Mouse (Mus musculus) gastrocnemius, postnatal 36 days (tissue): Measurements from ENCODE around the gene Camk2b. TPM values are rescaled to one million over a fixed set of nuclear protein-coding genes. Genes with fewer than 3 reads are reported as not detected.
"Not testable (repeated sequence)": the region's sequence is repeated elsewhere in the genome, so short reads cannot be mapped to it uniquely, and the experiment has no call there.

ENCODE experiments used
- DNase-seq, 2 experiments: peaks; one replicate each; pipeline ENCODE4 v3.0.0; 2022
- intact Hi-C: fragments of 180-260 bp; cut with DNase I; formaldehyde crosslinking; loops from one replicate; pipeline ENCODE4 v1.15.1; 2025
- total RNA-seq, 2 experiments: library from RNA; stranded (reverse); gene quantifications; 2 replicates each; pipeline ENCODE4 v1.2.3; 2021

The Camk2b gene
- total RNA-seq, 2 experiments from 2014 or later = 95.5 to 115 TPM

DNA sequence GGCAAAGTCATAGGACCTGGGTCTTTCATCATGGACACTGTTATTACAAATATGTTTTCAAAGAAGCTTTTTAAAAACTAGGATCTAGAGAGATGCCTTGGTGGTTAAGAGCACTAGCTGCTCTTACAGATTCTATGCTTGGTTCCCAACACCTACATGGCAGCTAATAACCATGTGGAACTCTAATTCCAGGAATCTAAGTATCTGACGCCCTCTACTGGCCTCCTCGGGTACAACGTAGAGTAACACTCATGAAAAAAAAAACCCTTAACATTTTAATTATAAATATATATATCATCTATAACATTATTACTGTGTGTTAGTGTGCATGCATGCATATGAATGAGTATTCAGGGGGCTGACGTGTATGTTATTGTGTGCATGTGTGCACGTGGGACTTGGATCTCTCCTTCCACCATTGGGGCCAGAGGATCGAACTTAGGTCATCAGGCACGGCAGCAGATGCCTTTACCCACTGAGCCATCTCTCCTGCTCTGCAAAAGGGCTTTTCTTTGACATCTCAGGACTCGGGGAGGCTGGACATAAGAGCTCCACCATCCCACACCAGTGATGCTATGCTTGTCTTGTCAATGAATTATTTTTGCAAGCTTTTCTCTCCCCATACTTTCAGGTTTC, 112.9 kb downstream of the Camk2b start:
- intact Hi-C loops = loop anchor here (5.0 kb wide), 1 partner anchor 36 kb away; no protein-coding TSS in a partner anchor
- no peak for DNase-seq

- no peak for DNase-seq
These were observed 113.7 kb downstream of the Camk2b start for GRCm38 (mm10) chr11:5952501-5952900.

GRCm38 (mm10) chr11:5949586-5950352, 116.4 kb downstream of the Camk2b start, which contains the start of gene Gck:
Gene Gck, minus strand, starts transcription at chr11:5950081.
- intact Hi-C loops = loop anchor here (5.0 kb wide), 1 partner anchor 32 kb away; no protein-coding TSS in a partner anchor
- DNase-seq = no peak

More at GRCm38 (mm10) chr11:5952501-5952900, 113.7 kb downstream of the Camk2b start:
- intact Hi-C loops = loop anchor here (5.0 kb wide), 1 partner anchor 35 kb away; no protein-coding TSS in a partner anchor

- intact Hi-C loops = no loop called here
- DNase-seq = no peak
These were observed 117.5 kb downstream of the Camk2b start for GRCm38 (mm10) chr11:5948546-5949250.

DNA sequence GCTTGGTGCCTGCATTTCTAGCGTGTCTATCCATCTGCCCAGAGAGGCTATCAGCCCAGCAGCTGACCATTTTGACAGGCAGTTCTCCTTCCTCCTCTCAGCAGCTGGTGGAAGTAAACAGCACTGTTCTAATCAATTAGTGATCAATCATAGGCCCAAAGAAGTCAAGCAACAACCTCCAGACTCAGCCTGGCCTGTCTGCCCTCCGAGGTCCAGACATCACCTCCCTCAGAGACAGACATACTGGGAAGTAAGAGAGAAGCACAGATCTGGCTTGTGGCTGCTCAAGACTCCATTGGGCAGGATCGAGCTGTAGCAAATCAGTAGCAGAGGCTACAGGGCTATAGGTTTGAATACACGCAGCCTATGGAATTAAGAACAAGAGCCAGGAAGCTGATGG, 118.4 kb downstream of the Camk2b start:
- intact Hi-C loops = no loop called here
- DNase-seq = no peak

DNA sequence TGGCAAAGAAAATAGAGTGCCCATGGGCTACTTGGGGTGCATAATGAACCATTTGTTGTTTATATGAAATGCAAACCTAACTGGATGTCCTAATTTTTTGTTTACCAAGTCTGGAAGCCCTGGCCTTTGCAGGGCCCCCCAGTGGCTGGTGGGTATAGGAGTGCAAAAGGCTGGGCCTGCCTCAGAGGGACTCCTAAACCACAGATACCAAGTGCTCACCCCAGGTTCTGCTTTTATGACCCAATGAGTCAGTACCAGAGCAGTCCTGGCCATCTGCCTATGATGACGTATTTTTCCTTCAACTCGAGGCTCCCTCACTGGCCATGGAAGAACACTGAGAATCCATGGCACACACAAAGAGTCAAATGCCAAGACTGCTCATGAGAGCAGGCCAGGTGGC, 121.1 kb downstream of the Camk2b start:
- no peak for DNase-seq
- intact Hi-C loops = no loop called here

DNA sequence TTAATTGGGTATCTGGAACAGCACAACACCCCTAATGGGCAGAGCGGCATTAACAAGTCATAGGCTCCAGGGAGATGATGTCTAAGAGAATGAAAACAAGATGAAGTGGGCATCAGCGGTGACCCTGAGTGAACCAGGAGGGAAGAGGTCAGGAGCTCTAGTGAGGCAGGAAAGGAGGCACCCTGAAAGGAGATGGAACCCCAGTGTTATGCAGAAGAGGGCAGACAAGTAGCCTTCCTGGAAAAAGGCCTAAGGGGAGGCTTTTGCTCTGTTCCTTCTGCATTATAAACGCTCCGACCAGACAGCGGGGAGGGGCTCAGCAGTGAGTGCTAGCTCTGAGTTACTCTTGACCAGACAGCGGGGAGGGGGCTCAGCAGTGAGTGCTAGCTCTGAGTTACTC, 123.2 kb downstream of the Camk2b start:
- intact Hi-C loops = no loop called here
- DNase-seq = no peak

GRCm38 (mm10) chr11:5934531-5934930, 131.6 kb downstream of the Camk2b start:
- intact Hi-C loops = not testable (repeated sequence)

GRCm38 (mm10) chr11:5931947-5932346, 134.2 kb downstream of the Camk2b start:
- intact Hi-C loops, DNase-seq: not testable (repeated sequence)

More at GRCm38 (mm10) chr11:5934531-5934930, 131.6 kb downstream of the Camk2b start:
- DNase-seq = not testable (repeated sequence)

DNA sequence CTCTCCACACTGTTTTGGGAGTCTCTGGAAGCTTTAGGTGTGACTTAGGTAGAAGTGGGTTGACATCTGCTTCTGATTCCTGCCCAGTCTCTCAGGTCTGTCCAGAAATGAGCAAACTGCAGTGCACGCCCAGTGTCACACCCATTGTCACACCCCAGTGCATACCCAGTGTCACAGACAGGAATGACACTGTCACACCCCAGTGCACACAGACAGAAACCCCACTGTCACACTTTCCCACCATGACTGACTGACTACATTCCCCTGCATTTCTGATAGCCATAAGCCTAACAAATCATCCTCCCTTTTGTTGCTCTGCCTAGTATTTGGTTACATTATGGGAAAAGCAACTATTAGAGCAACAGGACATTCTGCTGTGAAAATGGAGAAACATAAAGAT, 135.6 kb downstream of the Camk2b start:
- DNase-seq = no peak
- intact Hi-C loops = no loop called here

DNA sequence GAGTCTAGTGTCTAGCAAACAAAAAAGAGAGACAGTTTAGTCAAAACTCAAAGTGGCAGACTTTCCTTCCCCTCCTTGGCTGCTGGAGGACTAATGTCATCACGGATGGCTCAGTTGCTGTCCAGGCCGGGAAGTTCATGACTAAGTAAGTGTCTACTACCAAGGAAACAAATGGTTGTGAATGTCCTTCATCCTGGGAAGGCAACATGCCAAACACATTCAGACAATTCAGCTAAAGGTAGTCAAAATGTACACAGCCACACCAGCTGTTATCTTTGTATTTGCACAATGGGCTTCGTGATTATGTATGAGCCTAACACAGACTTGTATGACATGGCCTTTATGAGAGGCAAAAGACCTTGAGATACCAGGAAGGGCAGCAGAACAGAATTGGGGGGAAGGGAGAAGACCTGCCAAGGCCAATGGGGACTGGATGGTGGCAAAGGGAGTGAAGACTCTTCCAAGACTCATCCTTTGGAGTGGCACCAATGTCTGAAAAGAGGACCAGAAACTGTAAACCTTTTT, 139.4 kb downstream of the Camk2b start:
- intact Hi-C loops = no loop called here
- DNase-seq = no peak

GRCm38 (mm10) chr11:5924699-5925098, 141.5 kb downstream of the Camk2b start:
- no peak for DNase-seq
- intact Hi-C loops = no loop called here

DNA sequence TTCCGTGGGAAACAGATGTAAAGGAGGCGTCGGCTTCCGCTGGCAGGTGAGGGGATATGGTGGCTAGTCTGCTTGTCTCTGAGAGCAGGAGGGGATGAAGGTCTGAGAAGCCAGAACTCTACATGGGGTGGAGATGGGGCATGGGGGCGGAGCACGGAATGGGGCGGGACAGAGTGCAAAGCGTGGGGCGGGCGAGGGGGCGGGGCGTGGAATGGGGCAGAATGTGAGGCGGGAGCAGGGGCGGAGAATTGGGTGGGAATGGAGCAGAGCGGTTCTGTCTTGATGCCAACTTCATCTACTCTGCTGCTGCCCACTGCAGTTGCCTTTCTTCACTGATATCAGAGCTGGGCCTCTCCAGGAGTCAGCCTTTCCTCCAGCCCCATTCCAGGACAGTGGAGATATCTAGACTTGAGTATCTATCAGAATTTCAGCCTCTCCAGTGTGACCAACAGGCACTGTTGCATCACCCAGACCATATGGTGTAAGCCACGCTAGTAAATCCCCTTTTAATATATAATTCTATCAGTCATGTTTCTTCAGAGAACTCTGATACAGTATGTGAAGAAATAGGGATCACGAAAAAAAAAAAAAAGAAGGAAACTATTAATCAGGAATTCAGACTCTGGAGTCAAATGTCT, 145.7 kb downstream of the Camk2b start:
- no peak for DNase-seq
- intact Hi-C loops = no loop called here

Other genes starting within 250 kb of the Camk2b start
- gene Polm, start 228.3 kb downstream of the Camk2b start, total RNA-seq = 1 to 10 TPM; 1.9 to 2.3 TPM
- gene Aebp1, start 204.4 kb downstream of the Camk2b start, total RNA-seq = 10 to 100 TPM; 28.2 to 55.2 TPM
- 10 to 100 TPM; 34.5 to 37.1 TPM for gene Pold2, start 188.1 kb downstream of the Camk2b start, total RNA-seq
- gene Myl7, start 167.6 kb downstream of the Camk2b start, total RNA-seq = not detected
- 10 to 100 TPM in 1 of 2 experiments, 1 to 10 TPM in 1; 5.1 to 10.1 TPM for gene Gck, start 116.3 kb downstream of the Camk2b start, total RNA-seq
- 10 to 100 TPM; 36.7 to 38.5 TPM for gene Ykt6, start 110.7 kb downstream of the Camk2b start, total RNA-seq
- gene A730071L15Rik, start 133.7 kb upstream of the Camk2b start, total RNA-seq = under 1 TPM; 0.15 to 0.20 TPM
- 10 to 100 TPM; 58.5 to 62.8 TPM for gene Nudcd3, start 134.1 kb upstream of the Camk2b start, total RNA-seq
- gene Npc1l1, start 163.8 kb upstream of the Camk2b start, total RNA-seq = under 1 TPM; 0.08 to 0.20 TPM
- 10 to 100 TPM; 22.0 to 30.1 TPM for gene Ddx56, start 201.4 kb upstream of the Camk2b start, total RNA-seq
- 10 to 100 TPM; 51.6 to 60.8 TPM for gene Tmed4, start 208.5 kb upstream of the Camk2b start, total RNA-seq
- 100 to 1,000 TPM; 628 to 695 TPM for gene Ogdh, start 225.3 kb upstream of the Camk2b start, total RNA-seq